Mouse (Mus musculus) neural tube, embryonic 13.5 days (tissue): ENCODE data around the gene Col9a1. TPM values are rescaled to one million over a fixed set of nuclear protein-coding genes. Genes with fewer than 3 reads are reported as not detected.

Experiments used
- polyA plus RNA-seq: library from polyadenylated mRNA; unstranded; fragments of >200 nt; fragmentation: Nextera tagmentation; extraction: Ambion mirVana; gene quantifications from 2 replicates; pipeline ENCODE4 v1.2.1, GENCODE M21; 2015

The Col9a1 gene
- polyA plus RNA-seq, 1 experiment from 2014 or later = 11.9 TPM

Other genes with a start within 250 kb of the Col9a1 start
- gene Sdhaf4, start 172.0 kb upstream of the Col9a1 start, polyA plus RNA-seq = 93.8 and 103 TPM in 2 replicates
- 39.3 and 39.5 TPM in 2 replicates for gene Fam135a, start 77.3 kb upstream of the Col9a1 start, polyA plus RNA-seq